Mouse (Mus musculus): Measurements from ENCODE around the gene G6pc.
"Not testable (repeated sequence)": the region's sequence is repeated elsewhere in the genome, so short reads cannot be mapped to it uniquely, and the experiment has no call there.

G6pc gene

DNA sequence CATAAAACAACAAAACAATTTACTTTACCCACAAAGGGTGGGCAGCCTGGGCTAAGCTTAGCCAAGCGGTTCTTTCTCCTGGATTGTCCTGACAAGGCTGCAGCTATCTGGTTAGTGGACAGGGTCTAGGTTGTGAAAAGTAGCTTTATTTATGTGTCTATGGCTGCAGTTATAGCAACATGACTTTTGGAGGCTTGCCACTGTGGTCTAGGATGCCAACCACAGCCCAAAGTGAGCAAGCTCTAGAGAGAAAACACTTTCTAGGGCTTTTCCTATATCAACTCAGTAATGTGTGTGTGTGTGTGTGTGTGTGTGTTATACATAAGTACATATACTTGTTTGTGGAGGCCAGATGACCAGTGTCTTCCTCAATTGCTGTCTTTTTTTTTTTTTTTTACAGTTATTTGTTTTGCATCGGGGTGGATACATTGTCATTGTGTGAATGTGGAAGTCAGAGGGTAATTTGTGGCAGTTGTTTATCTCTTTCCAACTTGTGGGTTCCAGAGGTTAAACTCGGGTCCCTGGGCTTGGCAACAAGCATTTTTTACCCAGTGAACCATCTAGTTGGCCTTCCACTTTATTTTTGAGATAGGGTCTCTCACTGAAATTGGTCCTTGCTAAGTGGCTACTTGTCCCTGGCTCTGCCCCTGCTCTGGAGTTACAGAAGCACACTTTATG lies 9.7 kb upstream of the G6pc start:
- DNase-seq, result no peak

DNA sequence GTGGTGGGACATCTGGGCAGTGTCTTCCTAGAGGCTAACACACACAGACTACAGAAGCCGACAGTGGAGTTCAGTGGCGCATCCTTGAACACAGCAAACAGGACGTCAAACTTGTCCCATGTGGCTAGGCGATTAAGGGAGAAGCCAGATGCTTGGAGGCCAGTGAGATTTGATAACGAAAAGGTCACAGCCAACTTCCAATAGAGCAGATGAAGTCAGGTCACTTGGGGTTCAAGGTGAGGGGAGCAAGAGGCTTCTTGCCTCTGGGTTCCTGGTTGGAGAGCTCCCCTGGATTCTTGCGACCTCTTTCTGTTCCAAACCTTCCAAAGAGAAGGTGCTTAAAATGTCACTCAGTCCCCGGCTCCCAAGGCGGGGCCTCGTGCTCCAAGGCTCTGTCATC lies 7.6 kb upstream of the G6pc start:
- no peak for DNase-seq

DNA sequence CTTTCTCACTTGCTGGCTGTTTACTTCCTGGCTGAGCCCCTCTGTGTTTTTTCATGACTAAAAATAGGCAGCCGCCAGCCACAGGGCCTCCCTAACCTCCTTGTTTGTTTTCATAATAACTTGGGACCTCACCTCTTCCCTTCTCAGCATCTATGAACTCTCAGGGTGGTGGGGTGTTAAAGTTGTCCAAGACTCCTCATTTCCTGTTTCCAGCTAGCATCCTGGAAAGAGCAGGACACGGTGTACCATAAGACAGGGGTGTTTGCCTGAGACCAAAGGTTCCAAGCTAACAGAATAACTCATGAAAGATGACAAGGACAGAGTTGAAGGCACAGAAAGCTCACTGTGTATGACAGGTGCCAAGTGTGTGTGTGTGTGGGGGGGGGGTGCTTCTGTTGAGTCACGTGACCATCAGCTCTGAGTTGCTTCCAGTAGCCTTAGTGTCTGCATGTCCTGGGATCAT lies 6.7 kb upstream of the G6pc start:
- DNase-seq, result no peak

DNA sequence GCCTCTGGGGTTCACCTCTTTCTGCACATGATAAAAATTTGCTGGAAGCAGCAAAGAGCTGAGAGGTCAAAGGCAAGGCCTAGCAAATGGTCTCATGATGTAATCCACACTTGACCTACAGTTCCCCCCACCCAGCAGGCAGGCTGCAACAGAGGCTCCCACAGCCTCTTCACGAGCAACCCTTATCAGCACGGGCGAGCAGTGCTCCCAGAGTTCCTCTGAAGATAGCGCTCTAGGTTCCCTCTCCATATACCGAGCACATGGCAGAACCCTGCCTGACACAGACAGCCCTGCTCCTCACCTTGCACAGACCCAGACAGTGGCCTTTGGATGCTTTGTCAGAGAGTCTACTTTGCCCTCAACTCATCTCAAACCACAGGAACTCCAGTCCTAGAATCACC lies 2.8 kb upstream of the G6pc start:
- no peak for DNase-seq

DNA sequence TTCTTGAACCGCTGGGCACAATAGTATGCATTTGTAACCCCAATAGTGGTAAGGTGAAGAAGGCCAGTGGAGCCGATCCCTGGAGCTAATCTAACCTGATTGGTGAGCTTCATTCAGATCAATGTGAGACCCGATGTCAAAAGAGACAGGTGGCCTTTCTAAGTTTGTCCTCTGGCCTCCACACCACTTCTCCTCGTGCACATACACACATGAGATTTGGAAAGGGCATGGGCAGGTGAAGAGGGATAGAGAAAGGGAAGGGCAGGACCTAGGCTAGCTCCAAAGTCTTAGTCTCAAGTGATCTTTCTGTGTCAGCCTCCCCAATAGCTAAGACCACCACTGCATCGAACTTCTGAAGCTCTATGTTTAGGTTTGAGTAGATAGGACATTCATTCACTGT lies 2.8 kb downstream of the G6pc start:
- DNase-seq, result no peak

DNA sequence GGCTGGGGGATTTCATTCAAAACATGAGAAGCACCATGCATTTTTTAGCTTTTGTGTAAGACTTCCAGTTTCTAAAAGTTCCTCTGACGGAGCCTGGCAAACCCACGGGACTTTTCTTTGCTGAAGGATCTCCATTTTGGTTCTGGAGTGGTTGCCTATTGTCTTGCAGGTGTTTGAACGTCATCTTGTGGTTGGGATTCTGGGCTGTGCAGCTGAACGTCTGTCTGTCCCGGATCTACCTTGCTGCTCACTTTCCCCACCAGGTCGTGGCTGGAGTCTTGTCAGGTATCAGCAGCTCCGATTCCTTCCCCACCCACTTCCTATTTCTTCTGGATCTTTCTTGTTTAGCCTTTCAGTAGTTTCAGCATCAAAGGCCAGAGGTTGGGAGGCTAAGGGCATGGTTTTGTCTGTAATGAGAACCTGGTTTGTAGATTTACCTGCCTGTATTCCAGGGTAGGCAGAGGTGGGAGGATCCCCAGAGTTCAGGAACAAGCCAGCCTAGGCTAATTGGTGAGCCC lies 7.1 kb downstream of the G6pc start:
- no peak for DNase-seq

DNA sequence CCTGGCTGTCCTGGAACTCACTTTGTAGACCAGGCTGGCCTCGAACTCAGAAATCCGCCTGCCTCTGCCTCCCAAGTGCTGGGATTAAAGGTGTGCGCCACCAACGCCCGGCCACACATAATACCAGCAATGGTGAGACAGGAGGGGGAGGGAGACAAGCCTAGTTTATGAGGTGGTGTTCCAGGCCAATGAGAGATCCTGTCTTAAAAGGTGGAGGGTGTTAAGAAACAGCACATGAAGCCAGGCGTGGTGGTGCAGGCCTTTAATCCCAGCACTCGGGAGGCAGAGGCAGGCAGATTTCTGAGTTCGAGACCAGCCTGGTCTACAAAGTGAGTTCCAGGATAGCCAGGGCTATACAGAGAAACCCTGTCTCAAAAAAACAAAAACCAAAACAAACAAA lies 10.8 kb downstream of the G6pc start:
- DNase-seq, result not testable (repeated sequence)

DNA sequence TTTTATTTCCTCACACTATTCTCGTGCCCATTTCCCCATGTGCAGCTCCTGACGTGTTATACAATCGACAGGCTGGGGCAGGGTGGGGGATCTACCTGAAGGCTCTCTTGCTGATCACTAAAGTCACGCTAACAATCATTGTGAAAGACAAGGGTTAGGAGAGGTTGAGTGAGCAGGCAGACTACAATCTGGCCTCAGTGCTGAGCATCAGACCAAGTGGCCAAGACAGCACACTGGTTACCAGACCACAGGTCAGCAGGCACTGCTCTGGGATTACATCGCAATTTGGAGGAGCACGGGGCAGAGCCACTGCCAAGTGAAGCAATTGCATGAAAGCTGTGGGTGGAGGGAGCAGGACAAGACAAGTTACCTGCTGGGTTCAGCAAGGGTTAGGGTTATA lies 11.6 kb downstream of the G6pc start:
- DNase-seq, result no peak

DNA sequence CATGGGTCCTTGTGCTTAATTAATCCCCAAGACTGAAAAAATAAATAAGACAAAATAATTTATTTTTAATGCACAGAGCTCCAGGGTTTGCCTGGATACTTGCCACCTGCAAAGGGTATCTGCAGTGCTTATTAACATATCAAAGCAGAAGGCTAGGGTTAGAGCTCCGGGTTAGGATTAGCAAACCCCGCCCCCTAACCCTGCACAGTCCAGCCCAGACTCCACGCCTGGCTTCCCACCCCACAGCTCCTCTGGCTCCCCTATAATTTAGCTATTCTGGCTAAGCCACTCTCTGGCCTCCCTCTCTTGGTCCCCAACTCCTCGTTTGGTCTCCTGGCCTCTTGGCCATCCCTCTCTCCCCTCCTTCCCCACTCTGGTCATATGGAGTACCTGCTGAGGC lies 14.5 kb downstream of the G6pc start:
- DNase-seq, result no peak

DNA sequence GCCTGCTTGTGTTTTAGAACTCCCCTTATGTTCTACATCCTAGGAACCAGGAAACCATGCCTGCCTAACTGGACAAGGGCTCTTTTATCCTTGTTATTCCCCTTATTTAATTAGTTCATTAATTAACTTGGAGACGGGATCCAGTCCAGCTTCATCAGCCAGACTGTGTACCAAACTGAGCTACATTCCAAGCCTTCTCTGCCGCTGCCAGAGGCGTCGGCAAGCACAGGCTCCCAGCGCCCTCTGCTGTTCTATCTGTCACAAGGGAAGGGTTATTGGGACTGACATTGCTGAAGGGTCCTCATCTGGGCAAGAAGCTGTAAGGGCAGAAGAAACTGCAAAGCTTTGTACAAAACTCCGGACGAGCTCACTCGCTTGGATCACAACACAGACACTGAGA lies 27.7 kb downstream of the G6pc start:
- peak; percentile 79 for DNase-seq

DNA sequence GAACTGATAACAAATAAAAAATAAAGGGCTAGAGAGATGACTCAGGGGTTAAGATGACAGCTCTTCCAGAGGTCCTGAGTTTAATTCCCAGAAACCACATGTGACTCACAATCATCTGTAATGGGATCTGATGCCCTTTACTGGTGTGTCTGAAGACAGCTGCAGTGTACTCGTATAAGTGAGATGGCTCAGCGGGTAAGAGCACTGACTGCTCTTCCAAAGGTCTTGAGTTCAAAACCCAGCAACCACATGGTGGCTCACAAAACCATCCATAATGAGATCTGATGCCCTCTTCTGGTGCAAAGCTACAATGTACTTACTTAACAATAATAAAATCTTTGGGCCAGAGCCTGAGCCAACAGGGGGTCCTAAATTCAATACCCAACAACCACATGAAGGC lies 47.9 kb downstream of the G6pc start:
- DNase-seq, result no peak

DNA sequence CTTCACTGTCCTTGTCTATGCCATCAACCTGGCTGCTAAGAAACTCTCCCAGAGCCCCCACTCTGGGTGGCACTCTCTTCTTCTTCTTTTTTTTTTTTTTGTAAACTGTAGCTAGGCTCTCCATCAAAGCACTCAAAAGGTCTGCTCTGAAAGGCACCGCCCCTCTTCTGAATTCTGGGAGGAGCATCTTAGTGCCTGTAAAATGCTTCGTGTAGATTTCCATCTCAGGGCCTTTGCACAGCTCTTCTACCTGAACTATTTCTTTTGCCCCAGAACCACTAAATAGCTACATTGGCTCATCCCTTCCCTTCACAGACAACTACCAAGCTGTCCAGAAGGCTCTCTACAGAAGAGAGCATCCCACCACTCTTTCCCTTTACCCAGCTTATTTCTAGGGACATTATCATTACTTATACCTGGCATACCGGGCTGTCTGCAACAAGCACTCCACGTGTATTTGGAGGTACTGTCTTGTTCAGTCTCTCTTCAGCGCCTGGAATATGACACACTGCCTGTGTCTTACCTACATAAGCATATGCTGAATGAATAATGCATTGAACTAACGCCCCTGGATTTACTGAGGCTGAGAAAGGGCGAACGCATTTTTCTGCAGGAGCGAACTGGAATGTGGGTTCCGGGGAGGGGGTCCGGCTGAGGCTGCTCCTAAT lies 49.2 kb downstream of the G6pc start:
- no peak for DNase-seq

DNA sequence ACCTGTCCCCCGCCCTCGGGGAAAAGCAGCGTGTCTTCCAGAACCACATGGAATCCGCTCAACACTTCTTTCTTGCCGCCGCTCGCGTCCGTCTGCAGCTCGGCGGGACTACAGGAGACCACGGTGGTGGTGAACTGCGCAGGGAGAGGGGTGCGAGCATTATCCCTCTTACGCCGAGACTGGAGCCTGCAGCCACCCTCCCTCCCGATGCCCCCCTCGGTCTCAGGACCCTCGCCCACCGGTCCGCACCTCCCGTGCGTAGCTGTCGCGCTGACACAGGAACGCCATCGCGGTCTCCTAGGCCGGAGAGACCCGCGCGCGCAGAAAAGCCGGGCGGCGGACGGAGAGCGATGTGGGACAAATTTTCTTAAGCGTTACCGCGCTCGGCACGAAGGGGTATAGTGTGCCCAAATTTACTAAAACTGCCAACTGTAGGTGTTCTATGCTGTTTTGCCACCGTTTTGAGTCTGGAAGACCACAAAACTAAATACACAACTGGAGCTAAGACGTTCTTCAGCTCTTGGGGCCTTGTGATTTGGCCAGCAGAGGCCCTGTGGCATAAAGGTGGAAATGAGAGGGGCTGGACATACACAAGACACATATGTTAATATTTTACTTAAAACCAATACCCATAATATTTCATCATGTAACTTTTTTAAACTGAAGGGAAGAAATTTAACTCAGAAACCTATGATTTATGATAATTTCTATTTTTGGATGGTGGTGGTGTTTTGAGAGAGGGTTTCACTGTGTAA lies 49.9 kb downstream of the G6pc start, which contains the start of gene Aarsd1:
TSS of gene Aarsd1 (minus strand) at position 515 of the 755 bp plus-strand sequence.
- DNase-seq, result peak; percentile 92

DNA sequence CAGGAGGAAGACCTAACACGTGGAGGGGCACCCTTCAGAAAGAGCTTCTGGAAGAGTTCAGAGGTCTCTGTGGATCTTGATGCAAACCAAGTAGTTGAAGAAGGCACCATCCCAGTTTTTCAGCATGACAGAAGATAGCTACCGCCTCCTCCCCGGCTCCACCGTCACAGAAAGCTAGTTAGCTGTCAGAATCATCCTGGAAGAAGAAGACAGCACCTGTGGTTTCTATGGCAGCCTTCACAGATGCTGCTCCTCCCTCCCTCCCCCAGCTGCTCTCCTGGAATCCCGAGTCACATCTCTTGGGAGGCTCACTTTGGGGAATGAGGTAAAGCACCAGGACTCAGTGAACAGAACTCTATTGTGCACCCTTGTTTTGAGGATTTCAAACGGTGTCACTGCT lies 51.6 kb downstream of the G6pc start:
- DNase-seq, result no peak

DNA sequence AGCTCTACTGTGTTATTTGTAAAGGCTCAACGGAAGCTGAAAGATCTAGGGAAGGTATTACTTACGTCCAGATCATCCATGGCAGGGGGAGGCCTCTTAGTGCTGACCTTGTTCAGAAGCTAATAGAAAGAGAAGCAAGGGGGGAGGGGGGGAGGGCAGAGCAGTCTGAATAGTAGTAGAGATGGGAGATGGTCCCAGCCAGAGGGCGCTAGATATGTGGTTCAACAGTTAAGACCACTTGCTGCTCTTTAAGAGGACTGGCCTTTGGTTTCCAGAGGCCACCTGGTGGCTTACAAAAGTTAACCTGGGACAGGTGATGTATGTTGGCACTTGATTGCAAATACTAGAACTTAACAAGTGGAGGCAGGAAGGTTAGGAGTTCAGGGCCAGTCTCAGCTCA lies 52.2 kb downstream of the G6pc start:
- DNase-seq, result no peak

DNA sequence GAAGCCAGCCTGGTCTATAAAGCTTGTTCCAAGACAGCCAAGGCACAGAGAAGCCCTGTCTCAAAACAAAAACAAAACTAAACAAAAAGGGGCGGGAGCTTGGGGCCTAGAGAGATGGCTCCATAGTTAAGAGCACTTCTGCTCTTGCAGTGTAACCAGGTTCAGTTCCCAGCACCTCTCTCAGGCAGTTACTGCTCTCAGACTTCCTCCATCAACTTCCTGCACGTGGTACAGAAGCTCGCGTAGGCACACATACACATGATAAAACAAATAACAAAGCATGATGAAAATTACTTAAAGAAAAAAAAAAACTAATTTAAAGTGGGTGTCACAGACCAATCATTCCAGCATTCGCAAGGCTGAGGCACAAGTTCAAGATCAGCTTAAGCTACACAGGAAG lies 52.8 kb downstream of the G6pc start:
- DNase-seq, result no peak

DNA sequence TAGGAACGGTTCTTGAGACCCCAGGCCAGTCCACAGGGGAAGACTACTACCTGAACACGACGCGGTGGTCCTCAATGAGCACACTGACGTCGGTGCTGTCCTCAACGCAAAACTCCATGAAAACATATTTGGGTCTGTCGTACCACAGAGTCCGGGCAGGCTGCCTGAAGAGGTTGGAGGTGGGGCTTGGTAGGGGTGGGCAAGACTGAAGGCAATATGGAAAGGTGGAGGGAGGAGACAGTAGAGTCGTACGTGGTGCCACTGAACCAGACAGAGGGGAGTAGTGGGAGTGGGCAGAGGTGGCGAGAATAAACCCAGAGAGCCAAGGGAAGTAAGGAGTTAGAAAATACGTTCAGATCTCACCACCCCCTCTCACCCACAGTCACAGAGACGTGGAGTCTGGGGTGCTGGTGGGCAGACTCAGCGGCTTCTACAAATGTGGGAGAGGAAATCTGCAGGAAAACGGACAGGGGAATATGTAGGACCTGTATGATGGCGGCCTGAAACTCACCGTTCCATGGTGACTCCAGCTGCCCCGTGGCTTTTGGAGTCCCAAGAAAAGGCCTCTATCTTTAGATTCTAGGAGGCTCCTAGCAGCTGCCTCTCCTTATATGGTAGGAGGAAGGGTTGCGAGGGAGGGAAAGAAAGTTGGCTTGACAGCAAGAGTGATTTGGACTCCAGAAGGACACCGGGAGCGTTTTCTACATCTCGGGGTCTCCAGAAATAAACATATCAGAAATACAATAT lies 56.9 kb downstream of the G6pc start, which contains the start of gene Gm27029:
TSS of gene Gm27029 (minus strand) at position 692 of the 747 bp plus-strand sequence.
- no peak for DNase-seq

DNA sequence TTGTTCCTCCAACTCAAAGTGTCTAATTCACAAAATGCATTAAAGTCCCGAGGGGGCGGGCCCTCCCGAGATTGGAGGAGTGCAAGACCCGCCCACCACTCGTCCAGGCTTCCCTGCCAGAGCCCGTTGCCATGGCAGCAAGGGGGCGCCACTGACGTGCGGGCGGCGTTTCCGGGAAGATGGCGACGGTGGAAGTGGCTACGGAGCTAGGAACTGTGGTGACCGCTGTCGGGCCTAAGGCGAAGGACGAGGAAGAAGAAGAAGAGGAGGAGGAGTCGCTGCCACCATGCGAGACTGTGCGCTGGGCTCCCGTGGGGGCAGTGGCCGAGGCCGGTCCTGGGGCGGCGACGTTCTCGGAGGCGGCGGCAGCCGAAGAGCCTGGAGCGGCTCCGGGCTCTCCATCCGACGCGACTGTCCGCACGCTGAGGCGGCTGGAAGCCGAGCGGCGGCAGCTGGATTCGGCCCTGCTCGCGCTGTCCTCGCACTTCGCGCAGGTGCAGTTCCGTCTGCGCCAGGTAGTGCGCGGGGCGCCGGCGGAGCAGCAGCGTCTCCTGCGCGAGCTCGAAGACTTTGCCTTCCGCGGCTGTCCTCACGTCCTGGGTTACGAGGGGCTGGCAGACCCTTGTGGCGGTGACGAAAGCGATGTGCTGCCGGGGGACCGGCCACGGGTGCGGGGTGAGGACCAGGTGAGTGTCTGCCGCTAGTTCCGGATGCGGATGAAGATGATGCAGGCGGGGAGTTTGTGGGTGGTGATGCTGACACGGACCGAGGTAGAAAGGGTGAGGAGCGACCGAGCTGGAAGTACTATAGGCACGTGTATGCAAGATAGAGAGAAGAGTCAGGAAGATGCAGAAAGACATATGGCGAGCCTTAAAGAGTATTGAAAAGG lies 57.8 kb downstream of the G6pc start, which contains the start of the genes Rundc1 and Ptges3l:
TSS of gene Rundc1 (plus strand) at position 161 of the 889 bp plus-strand sequence.
TSS of gene Ptges3l (minus strand) at position 409 of the 889 bp plus-strand sequence.
- peak; percentile 99 for DNase-seq

DNA sequence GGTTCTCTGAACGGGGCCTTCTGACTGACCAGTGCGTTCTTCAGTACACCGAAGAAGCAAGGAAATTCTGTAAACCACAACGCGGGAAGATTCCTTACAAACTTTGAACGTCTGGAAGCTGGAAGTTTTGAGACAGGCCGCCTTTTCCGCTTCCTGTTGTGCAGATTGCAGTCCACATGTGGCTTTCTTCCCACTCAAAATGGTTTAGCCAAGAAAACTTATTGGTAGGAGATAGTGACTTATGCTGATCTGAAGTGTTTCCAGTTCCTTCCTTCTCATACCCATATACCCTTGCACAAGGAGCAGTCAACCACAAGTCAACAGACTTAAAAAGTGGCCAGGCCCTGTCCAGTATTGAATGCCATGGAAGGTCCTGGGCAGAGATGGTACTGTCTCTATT lies 58.8 kb downstream of the G6pc start:
- DNase-seq, result no peak

Measured in right cerebral cortex, postnatal 14 days (tissue).